Mouse (Mus musculus) hindbrain, embryonic 11.5 days (tissue): ENCODE results near the gene Gatad2a. TPM values are rescaled to one million over a fixed set of nuclear protein-coding genes. Genes with fewer than 3 reads are reported as not detected.
A peak's percentile ranks its signal among the peaks of the same experiment; 100 is the strongest.

Source experiments
- ATAC-seq: fragments of 200-750 bp; cut with Nextera tagmentation; 2 replicates; pipeline ENCODE4 v1.8.0; 2017; ENCODE audit warnings: mild to moderate bottlenecking, moderate TSS enrichment, moderate library complexity; ENCODE audit not compliant: low FRiP score
- DNase-seq: peaks from one replicate; pipeline ENCODE4 v3.0.0-alpha.2; 2015; ENCODE audit warnings: low spot score
- H3K27ac ChIP-seq: fragments of 300-500 bp; sonication (generic); 2 replicates; pipeline ENCODE4 v1.5.1; 2014; ENCODE audit warnings: mild to moderate bottlenecking, low read depth, low read length
- H3K27me3 ChIP-seq: fragments of 300-500 bp; sonication (generic); 2 replicates; pipeline ENCODE4 v1.6.1; 2014; ENCODE audit warnings: mild to moderate bottlenecking, low read length, moderate library complexity, mixed read lengths; ENCODE audit not compliant: control insufficient read depth, insufficient read depth
- H3K36me3 ChIP-seq: fragments of 300-500 bp; sonication (generic); 2 replicates; pipeline ENCODE4 v1.6.1; 2014; ENCODE audit warnings: mild to moderate bottlenecking, low read length, moderate library complexity, mixed read lengths; ENCODE audit not compliant: control insufficient read depth, insufficient read depth
- H3K4me1 ChIP-seq: fragments of 300-500 bp; sonication (generic); replicated peaks from 2 replicates; pipeline ENCODE4 v1.6.1; 2014; ENCODE audit warnings: low read length, mixed read lengths; ENCODE audit not compliant: control insufficient read depth, insufficient read depth
- H3K4me2 ChIP-seq: fragments of 300-500 bp; sonication (generic); replicated peaks from 2 replicates; pipeline ENCODE4 v1.6.1; 2014; ENCODE audit warnings: mild to moderate bottlenecking, low read depth, low read length
- H3K4me3 ChIP-seq: fragments of 300-500 bp; sonication (generic); 2 replicates; pipeline ENCODE4 v1.5.1; 2014; ENCODE audit warnings: low read depth, low read length
- H3K9ac ChIP-seq: fragments of 300-500 bp; sonication (generic); 2 replicates; pipeline ENCODE4 v1.6.1; 2014; ENCODE audit warnings: low read depth, low read length
- H3K9me3 ChIP-seq: fragments of 300-500 bp; sonication (generic); 2 replicates; pipeline ENCODE4 v1.6.1; 2016; ENCODE audit warnings: low read length; ENCODE audit not compliant: control insufficient read depth
- WGBS: fragments of 180-500 bp; shearing (Covaris S2); extraction: QIAGEN DNeasy Blood & Tissue Kit; methylation state at CpG from one replicate; pipeline ENCODE4 v1.1.7; 2014; 5-methylcytosine and 5-hydroxymethylcytosine counted together
- polyA plus RNA-seq: library from polyadenylated mRNA; unstranded; fragments of >200 nt; fragmentation: Nextera tagmentation; extraction: Ambion mirVana; gene quantifications from 2 replicates; pipeline ENCODE4 v1.2.1, GENCODE M21; 2014

Gatad2a gene
- polyA plus RNA-seq, 1 experiment from 2014 or later, result 48.8 TPM

- DNase-seq (peak; percentile 100), ATAC-seq (peak; percentile 86)
- peak overlapping the region; percentile 70 for H3K27ac ChIP-seq
- under 1% methylated on average over 42 of the region's 45 CpGs for WGBS
- H3K9me3 ChIP-seq, result no peaks in the 10 kb centered on the region
- H3K9ac ChIP-seq, result peak overlapping the region; percentile 73
- no peaks in the 10 kb centered on the region for H3K36me3 ChIP-seq
- H3K27me3 ChIP-seq, result no peaks in the 10 kb centered on the region
- peak overlapping the region; percentile 66 for H3K4me3 ChIP-seq
- 0 out of 2 replicates have a peak, but pooled peaks cover 5% of the 10 kb centered on the region for H3K4me1 ChIP-seq
- peak overlapping the region; percentile 62 for H3K4me2 ChIP-seq
Observed at GRCm38 (mm10) chr8:69903063-69903542, 93.1 kb downstream of the Gatad2a start.

GRCm38 (mm10) chr8:69902163-69903062 lies 93.8 kb downstream of the Gatad2a start, which contains the start of the genes Tssk6, Ndufa13 and Yjefn3:
Tssk6 (plus strand) TSS chr8:69902184.
Ndufa13 (minus strand) TSS chr8:69902558.
Yjefn3 (minus strand) TSS chr8:69902712.
- Histone ChIP-seq H3K4me2 (peak within 1 kb of the TSS; percentile 62), H3K4me1 (0 out of 2 replicates have a peak, but pooled peaks cover 5% of the 10 kb centered on the region), H3K9ac (peak within 1 kb of the TSS; percentile 77), H3K4me3 (peak within 1 kb of the TSS; percentile 66), H3K27me3 (no peaks in the 10 kb centered on the region), H3K9me3 (no peaks in the 10 kb centered on the region), H3K27ac (peak within 1 kb of the TSS; percentile 75), H3K36me3 (no peaks in the 10 kb centered on the region)
- WGBS, result 7% methylated on average over 89 of the region's 89 CpGs
- peak; percentile 7 for ATAC-seq
- DNase-seq, result no peak

GRCm38 (mm10) chr8:69901484-69902162 lies 94.6 kb downstream of the Gatad2a start:
- DNase-seq (peak; percentile 98), ATAC-seq (peak; percentile 72)
- Histone ChIP-seq H3K9ac (peak overlapping the region; percentile 77), H3K9me3 (no peaks in the 10 kb centered on the region), H3K27me3 (no peaks in the 10 kb centered on the region), H3K4me2 (peak overlapping the region; percentile 62), H3K27ac (peak overlapping the region; percentile 75), H3K36me3 (no peaks in the 10 kb centered on the region), H3K4me1 (0 out of 2 replicates have a peak, but pooled peaks cover 5% of the 10 kb centered on the region), H3K4me3 (peak overlapping the region; percentile 66)
- WGBS, result 3% methylated on average over 41 of the region's 41 CpGs

- DNase-seq, result no peak
- WGBS, result 18% methylated on average over 12 of the region's 12 CpGs
- peak overlapping the region; percentile 62 for H3K4me2 ChIP-seq
- no peaks in the 10 kb centered on the region for H3K36me3 ChIP-seq
- peak overlapping the region; percentile 77 for H3K9ac ChIP-seq
- H3K4me3 ChIP-seq, result peak overlapping the region; percentile 66
- H3K27ac ChIP-seq, result peak overlapping the region; percentile 75
- H3K4me1 ChIP-seq, result 0 out of 2 replicates have a peak, but pooled peaks cover 5% of the 10 kb centered on the region
- no peaks in the 10 kb centered on the region for H3K9me3 ChIP-seq
- peak; percentile 4; the same call in 1 of the 2 replicates for ATAC-seq
- no peaks in the 10 kb centered on the region for H3K27me3 ChIP-seq
Observed at GRCm38 (mm10) chr8:69900895-69901451, 95.2 kb downstream of the Gatad2a start.

- H3K9ac ChIP-seq, result no peak overlapping the region
- H3K27ac ChIP-seq, result no peak overlapping the region
- H3K9me3 ChIP-seq, result no peaks in the 10 kb centered on the region
- H3K4me2 ChIP-seq, result no peak overlapping the region
- DNase-seq (no peak), ATAC-seq (no peak)
- WGBS, result 91% methylated on average over 2 of the region's 2 CpGs
- H3K4me3 ChIP-seq, result no peak overlapping the region
- H3K36me3 ChIP-seq, result no peaks in the 10 kb centered on the region
- no peaks in the 10 kb centered on the region for H3K27me3 ChIP-seq
- 0 out of 2 replicates have a peak, but pooled peaks cover 5% of the 10 kb centered on the region for H3K4me1 ChIP-seq
Observed at GRCm38 (mm10) chr8:69899876-69900275, 96.3 kb downstream of the Gatad2a start.

GRCm38 (mm10) chr8:69897857-69898256 lies 98.3 kb downstream of the Gatad2a start:
- DNase-seq (no peak), ATAC-seq (no peak)
- Histone ChIP-seq H3K4me3 (no peak overlapping the region), H3K27me3 (no peaks in the 10 kb centered on the region), H3K27ac (no peak overlapping the region), H3K36me3 (0 out of 2 replicates have a peak, but pooled peaks cover 4% of the 10 kb centered on the region), H3K9ac (no peak overlapping the region), H3K4me1 (0 out of 2 replicates have a peak, but pooled peaks cover 5% of the 10 kb centered on the region), H3K4me2 (no peak overlapping the region), H3K9me3 (no peaks in the 10 kb centered on the region)
- WGBS, result 87% methylated on average over 6 of the region's 6 CpGs

- H3K27ac ChIP-seq, result no peak overlapping the region
- H3K27me3 ChIP-seq, result no peaks in the 10 kb centered on the region
- H3K9ac ChIP-seq, result no peak overlapping the region
- H3K9me3 ChIP-seq, result no peaks in the 10 kb centered on the region
- H3K4me3 ChIP-seq, result no peak overlapping the region
- ATAC-seq (no peak), DNase-seq (no peak)
- H3K36me3 ChIP-seq, result 0 out of 2 replicates have a peak, but pooled peaks cover 4% of the 10 kb centered on the region
- no peak overlapping the region for H3K4me2 ChIP-seq
- 0 out of 2 replicates have a peak, but pooled peaks cover 2% of the 10 kb centered on the region for H3K4me1 ChIP-seq
- 69% methylated on average over 4 of the region's 4 CpGs for WGBS
Observed at GRCm38 (mm10) chr8:69895772-69896451, 100.3 kb downstream of the Gatad2a start.
